Mouse (Mus musculus) liver, embryonic 14.5 days (tissue): ENCODE data around the gene Il31ra.

ENCODE experiments used
- CTCF ChIP-seq: IDR thresholded peaks from 2 replicates; pipeline ENCODE4 v1.5.1; 2016; ENCODE audit warnings: antibody characterized with exemption, low read depth, control low read depth
- EP300 ChIP-seq: IDR thresholded peaks from 2 replicates; pipeline ENCODE4 v1.6.1; 2016; ENCODE audit warnings: antibody characterized with exemption, low read depth

DNA sequence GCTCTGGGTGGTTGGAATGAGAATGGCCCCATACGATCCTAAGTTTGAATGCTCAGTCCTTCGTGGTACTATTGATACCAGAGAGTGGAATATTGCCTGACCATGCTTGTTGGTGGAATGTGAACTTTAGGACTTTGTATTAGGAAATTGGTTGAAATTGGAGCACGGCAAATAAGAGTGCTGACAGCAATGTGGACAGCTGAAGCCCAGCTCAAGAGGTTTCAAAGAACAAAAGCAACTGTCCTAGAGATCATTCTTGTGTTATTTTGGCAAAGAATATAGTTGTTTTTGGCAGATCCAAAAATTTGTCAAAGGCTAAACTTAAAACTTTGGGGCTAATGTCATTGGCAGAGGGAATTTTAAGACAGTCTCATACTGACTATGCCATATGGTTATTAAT, 14.4 kb upstream of the Il31ra start:
- TF ChIP-seq CTCF (no peak), EP300 (no peak)
